Mouse (Mus musculus): ENCODE measurements around the gene Ano1.

The Ano1 gene

GRCm38 (mm10) chr7:144634450-144634849, 117.3 kb downstream of the Ano1 start:
- no peak for DNase-seq

GRCm38 (mm10) chr7:144632321-144632720, 119.5 kb downstream of the Ano1 start:
- DNase-seq = no peak

GRCm38 (mm10) chr7:144630622-144631021, 121.2 kb downstream of the Ano1 start:
- DNase-seq = no peak

DNA sequence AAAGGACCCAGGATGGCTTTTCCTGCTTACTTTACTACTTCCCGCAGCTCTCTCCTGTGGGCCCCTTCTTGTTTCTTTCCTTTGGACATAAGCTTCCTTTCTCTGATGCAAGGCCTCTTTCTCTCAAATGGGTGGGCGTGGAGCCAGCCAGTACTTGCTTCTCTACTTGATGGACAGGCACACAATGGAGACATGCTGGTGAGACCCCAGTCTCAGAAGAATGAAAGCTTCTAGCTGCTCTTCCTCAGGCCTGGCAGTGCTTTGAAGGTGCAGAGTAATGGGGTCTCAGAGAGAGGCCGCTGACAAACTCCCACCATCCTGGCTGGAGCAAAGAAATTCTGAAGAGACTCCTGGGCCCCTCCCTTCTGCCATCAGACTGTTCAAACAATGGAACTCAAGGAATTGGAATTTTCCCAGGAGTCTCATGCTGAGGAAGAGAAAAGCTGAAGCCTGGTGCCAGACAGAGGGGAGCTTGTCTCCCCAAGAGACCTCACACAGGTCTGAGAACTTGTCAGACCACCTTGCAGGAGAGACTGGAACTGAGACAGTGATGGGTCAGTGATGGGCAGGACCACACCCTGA, 123.3 kb downstream of the Ano1 start:
- DNase-seq = no peak

- no peak for DNase-seq
Measured at GRCm38 (mm10) chr7:144627606-144628333, 124.0 kb downstream of the Ano1 start.

- DNase-seq = no peak
Measured at GRCm38 (mm10) chr7:144626042-144626441, 125.7 kb downstream of the Ano1 start.

DNA sequence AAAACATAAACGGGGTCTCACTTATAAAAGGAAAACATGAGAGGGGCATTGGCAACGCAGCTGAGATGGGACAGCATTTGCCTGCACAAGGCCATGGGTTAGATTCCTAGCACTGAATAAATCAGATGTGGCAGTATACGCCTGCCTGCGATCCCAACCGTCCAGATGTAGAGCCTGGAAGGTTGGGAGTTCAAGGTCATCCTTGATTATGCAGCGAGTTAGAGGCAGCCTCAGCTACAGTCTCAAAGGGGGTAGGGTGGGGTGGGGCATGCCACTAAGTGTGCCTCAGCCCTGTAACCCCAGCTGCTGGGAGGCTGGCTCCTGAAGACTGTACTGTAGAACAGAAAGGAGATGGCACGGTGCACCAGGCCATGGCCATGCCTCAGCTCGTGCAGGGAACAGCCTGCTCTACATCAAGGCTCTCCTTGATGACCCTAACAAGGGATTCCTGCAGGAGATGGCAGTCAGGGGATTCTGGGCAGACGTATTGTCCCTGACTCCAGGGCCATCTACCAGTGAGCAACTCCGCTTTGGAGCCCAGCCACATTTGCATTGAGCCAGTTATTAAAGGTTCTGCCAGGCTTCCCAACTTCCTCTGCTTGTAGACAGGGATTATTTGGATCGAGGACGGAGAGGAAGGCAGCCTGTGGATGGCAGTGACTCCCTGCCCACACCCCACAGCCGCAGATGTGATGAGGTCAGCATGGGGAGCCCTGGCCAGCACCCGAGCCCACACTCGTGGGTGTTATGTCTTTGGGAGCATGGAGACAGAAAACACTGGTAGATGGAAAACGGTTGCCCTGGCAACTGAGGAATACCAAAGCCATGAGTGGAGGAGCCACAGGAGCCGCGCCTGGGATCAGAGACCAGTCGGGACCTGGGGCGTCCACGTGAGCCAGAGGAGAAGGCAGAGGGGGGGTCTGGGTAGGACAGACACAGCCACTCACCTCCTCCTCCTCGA, 130.8 kb downstream of the Ano1 start:
- DNase-seq = no peak

- DNase-seq = no peak
Measured at GRCm38 (mm10) chr7:144620315-144620714, 131.5 kb downstream of the Ano1 start.

- no peak for DNase-seq
Measured at GRCm38 (mm10) chr7:144615343-144615742, 136.4 kb downstream of the Ano1 start.

DNA sequence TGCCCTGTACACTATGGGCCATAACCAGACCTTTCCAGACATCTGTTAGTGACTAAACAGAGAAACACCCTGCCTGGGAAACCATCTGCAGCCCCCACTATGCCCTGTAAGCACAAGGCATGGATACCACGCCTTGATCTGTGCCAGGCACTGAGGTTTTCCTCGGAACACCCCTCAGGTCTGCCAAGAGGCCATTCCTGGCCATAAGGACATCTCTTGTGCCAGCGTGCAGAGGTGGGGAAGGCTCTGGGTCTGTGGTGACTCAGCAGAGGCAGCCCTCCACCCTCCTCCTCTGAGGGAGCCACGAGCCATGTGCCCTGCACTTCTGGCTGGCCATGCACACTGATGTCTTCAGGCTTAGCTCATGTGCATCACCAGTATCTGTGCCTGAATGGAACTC, 138.9 kb downstream of the Ano1 start:
- no peak for DNase-seq

GRCm38 (mm10) chr7:144612351-144612750, 139.4 kb downstream of the Ano1 start:
- DNase-seq = no peak

DNA sequence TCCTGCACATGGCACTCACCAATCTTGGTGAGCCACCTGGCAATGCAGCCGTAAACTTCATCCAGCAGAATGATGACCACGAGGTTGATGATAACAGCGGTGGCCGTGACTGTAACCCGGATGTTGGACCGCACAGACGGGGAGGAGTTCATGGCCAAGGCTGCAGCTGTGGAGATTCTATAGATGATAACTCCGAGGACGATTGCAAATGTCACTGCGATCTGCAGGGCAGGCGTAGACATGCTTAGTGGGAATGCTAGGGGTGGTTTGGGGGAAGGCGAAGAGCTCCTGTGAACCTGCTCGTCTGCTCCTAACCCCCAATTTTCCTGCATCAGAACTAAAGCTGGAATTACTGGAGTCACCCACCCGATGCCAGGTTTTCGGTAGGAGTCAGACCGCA, 140.2 kb downstream of the Ano1 start:
- no peak for DNase-seq

DNA sequence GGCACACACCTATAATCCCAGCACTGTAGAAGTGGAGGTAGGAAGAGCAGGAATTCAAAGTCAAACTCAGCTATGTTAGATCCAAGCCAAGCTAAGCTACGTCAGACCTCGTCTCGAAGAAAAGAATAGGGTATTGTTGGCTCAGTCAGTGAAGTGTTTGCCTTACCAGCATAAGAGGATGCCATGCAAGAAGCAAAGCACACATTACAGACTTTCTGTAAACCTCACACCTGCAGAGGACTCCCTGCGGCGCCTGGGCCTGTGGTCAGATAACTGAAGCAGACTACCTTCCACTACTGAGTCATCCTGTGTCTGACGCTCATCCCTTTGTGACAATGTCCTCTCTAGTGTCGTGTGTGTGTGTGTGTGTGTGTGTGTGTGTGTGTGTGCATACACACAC, 142.2 kb downstream of the Ano1 start:
- no peak for DNase-seq

- no peak for DNase-seq
Measured at GRCm38 (mm10) chr7:144607862-144608261, 143.9 kb downstream of the Ano1 start.

DNA sequence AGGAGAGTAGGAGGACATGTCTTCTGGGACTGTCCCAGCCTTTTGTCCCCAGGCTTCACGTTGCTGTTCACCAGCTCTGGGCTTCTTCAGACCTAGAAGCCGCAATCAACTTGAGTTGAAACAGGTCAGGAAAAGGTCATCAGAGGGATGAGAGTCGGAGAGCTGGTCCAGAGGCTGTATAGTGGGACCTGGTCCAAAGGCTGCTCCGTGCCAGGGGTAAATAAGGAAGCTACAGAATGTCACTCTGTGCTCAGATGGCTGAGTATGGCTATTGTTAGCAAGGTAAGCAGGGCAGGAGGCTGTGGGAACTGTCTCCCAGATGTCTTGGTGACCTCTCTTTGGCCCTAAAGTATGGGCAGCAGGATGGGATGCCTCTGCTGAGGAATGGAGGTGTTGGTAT, 147.0 kb downstream of the Ano1 start:
- DNase-seq = no peak

- no peak for DNase-seq
Measured at GRCm38 (mm10) chr7:144604291-144604690, 147.5 kb downstream of the Ano1 start.

DNA sequence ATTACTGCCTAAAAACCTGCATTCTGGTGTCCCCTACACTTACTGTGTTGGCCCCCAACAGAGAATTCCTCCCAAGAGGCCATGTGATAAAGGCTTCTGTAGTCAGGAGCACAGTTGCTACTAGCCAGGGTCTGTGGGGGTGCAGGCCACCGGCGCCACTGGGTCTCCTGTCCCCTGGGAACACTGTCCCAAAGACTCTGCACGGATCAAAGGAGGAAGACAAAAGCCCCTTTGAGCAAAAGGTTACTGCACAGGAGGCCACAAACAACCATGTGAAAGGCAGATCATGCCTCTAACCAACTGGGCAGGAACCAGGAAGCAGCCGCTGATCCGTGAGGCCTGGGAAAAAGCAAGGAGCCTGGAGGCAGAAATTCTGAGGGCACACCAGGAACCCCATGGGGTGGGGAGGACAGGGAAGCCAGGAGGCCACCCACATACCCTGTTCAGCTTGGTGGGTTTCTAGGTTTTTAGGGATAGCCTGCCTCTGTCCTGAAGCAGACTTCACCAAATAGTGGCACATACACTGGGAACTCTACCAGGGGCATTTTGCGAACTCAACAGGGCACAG, 151.4 kb downstream of the Ano1 start:
- no peak for DNase-seq

DNA sequence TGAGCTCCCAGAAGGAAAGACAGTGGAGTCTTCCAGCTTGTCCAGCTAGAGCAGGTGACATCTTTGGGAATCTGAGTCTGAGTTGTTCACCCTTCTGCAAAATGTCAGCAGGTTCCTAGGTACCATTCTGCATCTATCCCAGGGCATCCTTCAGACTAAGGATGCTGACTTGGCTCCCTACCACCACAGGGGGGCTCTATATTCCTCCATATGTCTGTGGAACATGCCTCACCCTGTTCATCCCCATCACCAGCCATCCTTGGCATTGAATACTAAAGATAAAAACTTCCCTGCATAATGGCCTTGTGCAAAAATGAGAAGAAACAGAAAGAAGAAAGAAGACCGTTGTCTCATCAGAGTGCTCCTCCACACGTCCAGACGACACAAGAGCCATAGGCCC, 162.3 kb downstream of the Ano1 start:
- DNase-seq = no peak

- no peak for DNase-seq
Measured at GRCm38 (mm10) chr7:144587291-144587690, 164.5 kb downstream of the Ano1 start.

- DNase-seq = peak; percentile 41
Measured at GRCm38 (mm10) chr7:144585648-144586047, 166.1 kb downstream of the Ano1 start.

DNA sequence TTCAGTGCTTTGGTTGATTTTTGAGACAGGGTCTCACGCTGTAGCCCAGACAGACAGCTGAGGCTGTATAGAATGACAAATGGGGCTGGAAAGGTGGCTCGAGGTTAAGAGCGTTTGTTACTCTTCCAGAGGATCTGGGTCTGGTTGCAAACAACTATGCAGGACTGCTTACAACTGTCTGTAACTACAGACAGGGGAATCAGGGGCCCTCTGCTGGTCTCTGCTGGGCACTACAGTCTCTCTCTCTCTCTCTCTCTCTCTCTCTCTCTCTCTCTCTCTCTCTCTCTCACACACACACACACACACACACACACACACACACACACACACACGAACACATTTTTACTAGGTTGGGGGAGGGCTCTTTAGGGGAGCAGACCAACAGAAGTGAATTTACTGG, 168.2 kb downstream of the Ano1 start:
- DNase-seq = no peak

DNA sequence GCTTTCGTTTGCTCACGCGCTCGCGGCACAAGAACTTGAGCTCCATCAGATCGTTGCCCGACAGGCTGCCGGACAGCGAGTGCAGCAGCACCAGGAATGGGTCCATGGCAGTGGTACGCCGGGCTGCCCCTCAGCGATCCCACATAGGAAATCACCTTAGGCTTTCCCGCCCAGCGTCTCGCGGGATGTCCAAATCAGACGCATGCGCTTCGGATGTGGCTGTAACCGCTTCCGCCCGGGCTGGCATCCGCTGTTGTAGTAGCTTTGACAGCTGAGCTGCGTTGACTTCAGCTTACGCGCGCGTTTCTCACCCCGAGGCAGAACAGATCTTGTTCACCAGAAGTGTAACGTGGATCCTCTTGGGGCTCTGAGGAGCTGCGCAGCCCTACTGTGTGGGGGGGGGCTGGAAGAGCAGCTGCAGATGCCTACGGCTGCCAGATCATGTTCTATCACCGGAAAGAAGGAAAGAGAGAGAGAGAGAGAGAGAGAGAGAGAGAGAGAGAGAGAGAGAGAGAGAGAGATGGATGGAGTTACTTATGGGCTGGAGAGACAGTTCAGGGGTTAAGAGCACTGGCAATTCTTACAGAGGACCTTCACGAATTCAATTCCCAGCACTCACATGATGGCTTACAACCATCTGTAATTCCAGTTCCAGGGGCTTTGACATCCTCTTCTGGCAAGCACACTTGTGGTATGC, 169.3 kb downstream of the Ano1 start, which contains the start of gene Fadd:
TSS of gene Fadd (minus strand) at position 180 of the 697 bp plus-strand sequence.
- DNase-seq = peak; percentile 95

Data from kidney, adult 11 months (tissue).